Mouse (Mus musculus) CH12.LX (cell line): ENCODE data around the gene Brd3. TPM values are rescaled to one million over a fixed set of nuclear protein-coding genes. Genes with fewer than 3 reads are reported as not detected.

Experiments used
- DNase-seq: peaks from one replicate; pipeline ENCODE4 v3.0.0-alpha.2; 2013; ENCODE audit errors: extremely low read depth
- H3K27ac ChIP-seq: 2 replicates; pipeline ENCODE4 v1.5.1; 2012; ENCODE audit warnings: low read depth, mild to moderate bottlenecking, control low read depth, moderate library complexity; ENCODE audit not compliant: insufficient read depth
- H3K27me3 ChIP-seq: replicated peaks from 2 replicates; pipeline ENCODE3; 2012; ENCODE audit warnings: inconsistent platforms
- H3K36me3 ChIP-seq, 2 experiments: replicated peaks in 1 of 2; 2 replicates each; pipeline versions ENCODE3 to v1.6.1; 2012; ENCODE audit warnings: inconsistent platforms in 1 of 2, low read length in 1 of 2, mild to moderate bottlenecking in 1 of 2, mixed read lengths in 1 of 2, moderate library complexity in 1 of 2; ENCODE audit not compliant: control insufficient read depth in 1 of 2, insufficient read depth in 1 of 2
- H3K4me1 ChIP-seq, 2 experiments: 2 replicates each; pipeline ENCODE4 v1.6.1; 2012; ENCODE audit warnings: inconsistent platforms in 1 of 2, moderate library complexity in 1 of 2; ENCODE audit not compliant: insufficient read depth in 2 of 2, control insufficient read depth in 1 of 2
- H3K4me2 ChIP-seq: 2 replicates; pipeline ENCODE4 v1.6.1; 2012; ENCODE audit warnings: low read depth, mild to moderate bottlenecking, control low read depth; ENCODE audit not compliant: poor library complexity, insufficient read depth, severe bottlenecking
- H3K4me3 ChIP-seq, 3 experiments: fragments of 150-350 bp in 1 of 3; sonication (generic) in 1 of 3; replicated peaks in 1 of 3; 2 replicates each; pipeline versions ENCODE3 to v1.5.1; 2011 to 2012; ENCODE audit warnings: low read depth in 2 of 3, low read length in 2 of 3, mild to moderate bottlenecking in 2 of 3, moderate library complexity in 2 of 3, control low read depth in 1 of 3, improper control_type of control experiment in 1 of 3, inconsistent platforms in 1 of 3, mixed read lengths in 1 of 3; ENCODE audit not compliant: poor library complexity in 1 of 3
- H3K79me2 ChIP-seq: replicated peaks from 2 replicates; pipeline ENCODE4 v1.6.1; 2012; ENCODE audit warnings: mild to moderate bottlenecking, moderate library complexity; ENCODE audit not compliant: control insufficient read depth, poor library complexity, insufficient read depth, severe bottlenecking; ENCODE audit errors: extremely low read depth
- H3K9ac ChIP-seq: 2 replicates; pipeline ENCODE4 v1.6.1; 2012; ENCODE audit warnings: low read depth, mild to moderate bottlenecking, control low read depth, moderate library complexity; ENCODE audit not compliant: insufficient read depth
- H3K9me3 ChIP-seq: replicated peaks from 2 replicates; pipeline ENCODE3; 2012; ENCODE audit warnings: low read length, inconsistent platforms, mixed read lengths
- BHLHE40 ChIP-seq: IDR thresholded peaks from 2 replicates; pipeline ENCODE4 v1.6.1; 2011; ENCODE audit warnings: mild to moderate bottlenecking, low read depth, low read length, improper control_type of control experiment
- CHD1 ChIP-seq: IDR thresholded peaks from 2 replicates; pipeline ENCODE4 v1.6.1; 2012; ENCODE audit warnings: low read depth, low read length, improper control_type of control experiment, inconsistent platforms
- ETS1 ChIP-seq: conservative IDR thresholded peaks from 2 replicates; pipeline ENCODE4 v1.6.1; 2012; ENCODE audit warnings: low read depth, mild to moderate bottlenecking, inconsistent platforms, low read length, improper control_type of control experiment, moderate library complexity
- GABPA ChIP-seq: IDR thresholded peaks from 2 replicates; pipeline ENCODE4 v1.6.1; 2012; ENCODE audit warnings: low read depth, low read length, improper control_type of control experiment, inconsistent platforms; ENCODE audit not compliant: insufficient replicate concordance
- HCFC1 ChIP-seq: IDR thresholded peaks from 2 replicates; pipeline ENCODE4 v1.6.1; 2012; ENCODE audit warnings: low read depth, mild to moderate bottlenecking, inconsistent platforms, low read length, improper control_type of control experiment
- IRF4 ChIP-seq: IDR thresholded peaks from 2 replicates; pipeline ENCODE4 v1.6.1; 2014; ENCODE audit warnings: low read depth, mild to moderate bottlenecking, inconsistent platforms, low read length, improper control_type of control experiment
- JUN ChIP-seq: IDR thresholded peaks from 2 replicates; pipeline ENCODE4 v1.6.1; 2011; ENCODE audit warnings: low read depth, mild to moderate bottlenecking, low read length, improper control_type of control experiment, moderate library complexity; ENCODE audit not compliant: insufficient read depth
- JUND ChIP-seq: conservative IDR thresholded peaks from 2 replicates; pipeline ENCODE4 v1.6.1; 2011; ENCODE audit warnings: low read depth, low read length, improper control_type of control experiment
- MAFK ChIP-seq: IDR thresholded peaks from 2 replicates; pipeline ENCODE4 v1.6.1; 2011; ENCODE audit warnings: low read length, improper control_type of control experiment; ENCODE audit not compliant: insufficient replicate concordance
- MAX ChIP-seq: IDR thresholded peaks from 2 replicates; pipeline ENCODE4 v1.6.1; 2011; ENCODE audit warnings: low read length, improper control_type of control experiment
- MEF2A ChIP-seq: IDR thresholded peaks from 2 replicates; pipeline ENCODE4 v1.6.1; 2014; ENCODE audit warnings: low read depth, mild to moderate bottlenecking, inconsistent platforms, low read length, improper control_type of control experiment, borderline replicate concordance
- MXI1 ChIP-seq: IDR thresholded peaks from 2 replicates; pipeline ENCODE4 v1.6.1; 2011; ENCODE audit warnings: mild to moderate bottlenecking, low read depth, low read length, improper control_type of control experiment
- MYC ChIP-seq: IDR thresholded peaks from 2 replicates; pipeline ENCODE4 v1.6.1; 2011; ENCODE audit warnings: low read depth, mild to moderate bottlenecking, improper control_type of control experiment, low read length
- NELFE ChIP-seq: IDR thresholded peaks from 2 replicates; pipeline ENCODE4 v1.6.1; 2011; ENCODE audit warnings: low read depth, low read length, improper control_type of control experiment
- NRF1 ChIP-seq: IDR thresholded peaks from 2 replicates; pipeline ENCODE4 v1.6.1; 2014; ENCODE audit warnings: low read depth, mild to moderate bottlenecking, inconsistent platforms, low read length, improper control_type of control experiment, moderate library complexity
- PAX5 ChIP-seq: IDR thresholded peaks from 2 replicates; pipeline ENCODE4 v1.6.1; 2012; ENCODE audit warnings: low read length, inconsistent platforms, mixed read lengths
- POLR2A ChIP-seq: IDR thresholded peaks from 2 replicates; pipeline ENCODE4 v1.6.1; 2011; ENCODE audit warnings: low read depth, mild to moderate bottlenecking, improper control_type of control experiment, low read length
- POLR2AphosphoS2 ChIP-seq: IDR thresholded peaks from 2 replicates; pipeline ENCODE4 v1.6.1; 2011; ENCODE audit warnings: low read depth, low read length, improper control_type of control experiment
- RAD21 ChIP-seq: IDR thresholded peaks from 2 replicates; pipeline ENCODE4 v1.6.1; 2011; ENCODE audit warnings: low read depth, mild to moderate bottlenecking, low read length, improper control_type of control experiment, moderate library complexity
- RCOR1 ChIP-seq: conservative IDR thresholded peaks from 2 replicates; pipeline ENCODE4 v1.6.1; 2012; ENCODE audit warnings: low read depth, mild to moderate bottlenecking, inconsistent platforms, low read length, improper control_type of control experiment
- SMC3 ChIP-seq: IDR thresholded peaks from 2 replicates; pipeline ENCODE4 v1.6.1; 2011; ENCODE audit warnings: low read depth, low read length, improper control_type of control experiment
- TCF12 ChIP-seq: IDR thresholded peaks from 2 replicates; pipeline ENCODE4 v1.6.1; 2014; ENCODE audit warnings: low read depth, mild to moderate bottlenecking, inconsistent platforms, low read length, improper control_type of control experiment
- UBTF ChIP-seq: IDR thresholded peaks from 2 replicates; pipeline ENCODE4 v1.6.1; 2012; ENCODE audit warnings: low read depth, mild to moderate bottlenecking, inconsistent platforms, low read length, improper control_type of control experiment, moderate library complexity
- USF1 ChIP-seq: IDR thresholded peaks from 2 replicates; pipeline ENCODE4 v1.6.1; 2014; ENCODE audit warnings: low read depth, mild to moderate bottlenecking, inconsistent platforms, low read length, improper control_type of control experiment
- USF2 ChIP-seq: conservative IDR thresholded peaks from 2 replicates; pipeline ENCODE4 v1.6.1; 2011; ENCODE audit warnings: low read depth, low read length, improper control_type of control experiment
- ZC3H11A ChIP-seq: IDR thresholded peaks from 2 replicates; pipeline ENCODE4 v1.6.1; 2012; ENCODE audit warnings: low read depth, mild to moderate bottlenecking, inconsistent platforms, low read length, improper control_type of control experiment
- ZKSCAN1 ChIP-seq: IDR thresholded peaks from 2 replicates; pipeline ENCODE4 v1.6.1; 2012; ENCODE audit warnings: low read depth, inconsistent platforms, low read length, improper control_type of control experiment, borderline replicate concordance
- dilution Hi-C: fragments of 300-500 bp; cut with MboI; formaldehyde crosslinking; loops from 2 replicates; pipeline ENCODE4 v1.14.3; 2020; ENCODE audit warnings: low sequenced_read_pairs; ENCODE audit not compliant: extremely low pct_unique_long_range_greater_than_20kb, extremely low pct_ligation_motif_present
- in situ Hi-C: fragments of 300-500 bp; cut with MboI; formaldehyde crosslinking; loops from 3 replicates; pipeline ENCODE4 v1.14.3; 2019; ENCODE audit warnings: low sequenced_read_pairs, low pct_ligation_motif_present, low pct_unique_long_range_greater_than_20kb, mixed read lengths
- polyA plus RNA-seq: library from polyadenylated mRNA; unstranded; fragments of >175 nt; gene quantifications from 2 replicates; pipeline ENCODE4 v1.2.1, GENCODE M21; 2012; ENCODE audit warnings: low read depth; ENCODE audit not compliant: insufficient read length
- total RNA-seq, 2 experiments: library from RNA; depleted of rRNA; stranded (reverse); fragments of 300-350 nt in 1 of 2; fragments of >200 nt in 1 of 2; gene quantifications; 2 replicates each; pipeline ENCODE4 v1.2.3; 2012 to 2014

Gene Brd3
- total and polyA plus RNA-seq, 3 experiments = 2.5 to 17.1 (median 6.6) TPM

- H3K9me3 ChIP-seq = no peaks in the 10 kb centered on the region
- TF ChIP-seq USF1 (no peak), POLR2A (no peak)
- TF ChIP-seq, all 38 proteins: peak for 0
- no peak for DNase-seq
- Histone ChIP-seq H3K27me3 (no peaks in the 10 kb centered on the region), H3K27ac (no peak overlapping the region), H3K79me2 (no peaks in the 10 kb centered on the region), H3K36me3 (peaks cover 6 to 27% of the 10 kb centered on the region in 2 experiments), H3K4me3 (peak overlapping the region; percentile 42 to 50 (median 48)), H3K9ac (peak overlapping the region; percentile 6; the same call in 1 of the 2 replicates), H3K4me2 (peak overlapping the region; percentile 84), H3K4me1 (peaks cover 11 to 22% of the 10 kb centered on the region in 2 experiments)
- in situ Hi-C loops (loop anchor here (25.0 kb wide), 1 partner anchor 356 kb away; the partner anchor contains the start of gene Adamtsl2), dilution Hi-C loops (no loop called here)
Observed at GRCm38 (mm10) chr2:27442708-27443449, 64.6 kb downstream of the Brd3 start.

GRCm38 (mm10) chr2:27441767-27442707 is 65.4 kb downstream of the Brd3 start, which contains the start of gene Brd3os:
Gene Brd3os (plus strand): TSS chr2:27442324.
- Histone ChIP-seq H3K27ac (no peak within 1 kb of the TSS), H3K9me3 (no peaks in the 10 kb centered on the region), H3K27me3 (no peaks in the 10 kb centered on the region), H3K36me3 (peaks cover 4 to 25% of the 10 kb centered on the region in 2 experiments), H3K79me2 (no peaks in the 10 kb centered on the region), H3K4me2 (peak within 1 kb of the TSS; percentile 84), H3K4me3 (peak within 1 kb of the TSS; percentile 42 to 50 (median 48)), H3K9ac (peak within 1 kb of the TSS; percentile 6; the same call in 1 of the 2 replicates), H3K4me1 (peaks cover 11 to 26% of the 10 kb centered on the region in 2 experiments)
- in situ Hi-C loops (loop anchor here (25.0 kb wide), 1 partner anchor 355 kb away; the partner anchor contains the start of gene Adamtsl2), dilution Hi-C loops (no loop called here)
- DNase-seq = peak; percentile 93
- TF ChIP-seq RCOR1 = no peak
- no peak for TF ChIP-seq POLR2AphosphoS2
- TF ChIP-seq ZKSCAN1 = no peak
- no peak for TF ChIP-seq GABPA
- TF ChIP-seq NRF1 = no peak
- TF ChIP-seq MEF2A = peak; percentile 52; the same call in 1 of the 2 replicates
- no peak for TF ChIP-seq ZC3H11A
- TF ChIP-seq USF2 = no peak
- no peak for TF ChIP-seq USF1
- no peak for TF ChIP-seq RAD21
- TF ChIP-seq JUND = no peak
- peak; percentile 55; the same call in 1 of the 2 replicates for TF ChIP-seq MAX
- TF ChIP-seq TCF12 = no peak; the same call in 1 of the 2 replicates
- TF ChIP-seq BHLHE40 = no peak
- TF ChIP-seq MAFK = 0 out of 2 replicates have a peak, but pooled peaks have one; percentile 35
- 0 out of 2 replicates have a peak, but pooled peaks have one; percentile 46 for TF ChIP-seq IRF4
- 0 out of 2 replicates have a peak, but pooled peaks have one; percentile 4 for TF ChIP-seq SMC3
- no peak for TF ChIP-seq ETS1
- TF ChIP-seq HCFC1 = peak; percentile 75
- no peak for TF ChIP-seq JUN
- TF ChIP-seq PAX5 = no peak
- no peak for TF ChIP-seq NELFE
- no peak for TF ChIP-seq MYC
- no peak for TF ChIP-seq CHD1
- TF ChIP-seq MXI1 = peak; percentile 89
- TF ChIP-seq POLR2A = no peak; the same call in 1 of the 2 replicates
- no peak for TF ChIP-seq UBTF
